Mouse (Mus musculus) spleen, adult 2 months (tissue): ENCODE measurements at regions not wholly inside any gene's neighbourhood (a gene's known extent, or its start where the extent isn't known, plus 50 kb on each side); places are given as distances from the start of the nearest gene placed in this dataset.

Source experiments
- CTCF ChIP-seq: fragments of 200-500 bp; IDR thresholded peaks from 2 replicates; pipeline ENCODE4 v1.5.1; 2011; ENCODE audit warnings: mild to moderate bottlenecking, inconsistent platforms; ENCODE audit not compliant: insufficient read depth, insufficient read length, insufficient replicate concordance; ENCODE audit errors: extremely low read depth
- POLR2A ChIP-seq: fragments of 200-500 bp; IDR thresholded peaks from 2 replicates; pipeline ENCODE4 v1.6.1; 2011; ENCODE audit warnings: low read depth, low read length, inconsistent platforms

- TF ChIP-seq POLR2A (no peak), CTCF (no peak)
Observed at GRCm38 (mm10) chr17:75714578-75714977, 162.8 kb upstream of the Fam98a start.
